Mouse (Mus musculus): ENCODE results near the gene Dbh.

DNA sequence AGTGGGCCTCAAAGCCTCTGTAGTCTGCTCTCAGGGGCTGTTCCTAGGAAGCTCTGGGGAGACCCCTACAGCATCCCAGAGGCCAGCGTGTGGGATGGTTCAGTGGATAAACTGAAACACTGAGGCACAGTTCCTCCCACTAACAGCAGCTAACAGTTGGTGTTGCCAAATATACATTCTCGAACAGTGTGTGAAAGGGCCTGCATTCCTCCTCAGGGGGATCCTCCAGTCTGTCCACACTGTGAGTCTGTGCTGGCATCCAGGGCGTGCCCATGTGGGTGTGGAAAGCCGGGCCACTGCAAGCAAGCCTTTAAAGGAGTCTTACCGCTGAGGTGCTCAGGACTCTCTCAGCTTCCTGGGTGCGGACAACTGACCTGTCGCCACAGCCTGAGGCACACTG lies 61.5 kb downstream of the Dbh start:
- no peak for TF ChIP-seq EP300 (IDR thresholded peaks at IDR 0.05)
- TF ChIP-seq CTCF (IDR thresholded peaks at IDR 0.05): no peak
